9 mouse cellular contexts compared by ENCODE assay signal in genomic region chr2:116972614-116972985, GRCm38 (mm10).
DNase-seq lines count a peak whose midpoint lies in the region; ATAC-seq lines count a peak whose summit lies in the region.
"Had no signal": no experiment of that assay in that cellular context is flagged by ENCODE, and none has a peak within 500 bp of the region (broad histone marks: within the 10 kb centered on the region; RNA-seq: fewer than 3 reads in every experiment).

No protein-coding gene starts in this region.

- peak overlapping the region; percentile 27 for H3K4me3 ChIP-seq in embryonic facial prominence, embryonic 13.5 days
- H3K4me3 ChIP-seq in hindbrain, embryonic 12.5 days: no peak overlapping the region
- H3K4me3 ChIP-seq: erythroblast, embryonic 14.5 days had no signal

- H3K4me2 ChIP-seq in embryonic facial prominence, embryonic 13.5 days: peak overlapping the region; percentile 54
- H3K4me2 ChIP-seq in hindbrain, embryonic 12.5 days (replicated peaks): peak overlapping the region; percentile 39

- DNase-seq in retina, postnatal 1 day: peak; percentile 64
- DNase-seq in retina, embryonic 14.5 days (ENCODE audit: low spot score): no peak
- peak; percentile 42 for DNase-seq in thymus, postnatal 14 days
- DNase-seq in cerebellum, postnatal 14 days: no peak
- no peak for DNase-seq in spleen, postnatal 14 days (ENCODE audit: low spot score in 2 of 2)

- 0 out of 2 replicates have a peak overlapping the region, but pooled peaks have one; percentile 33 for H3K9ac ChIP-seq in embryonic facial prominence, embryonic 13.5 days
- H3K9ac ChIP-seq in hindbrain, embryonic 12.5 days: no peak overlapping the region

- peak overlapping the region; percentile 88 for H3K27ac ChIP-seq in embryonic facial prominence, embryonic 13.5 days
- peak overlapping the region; percentile 67 for H3K27ac ChIP-seq in hindbrain, embryonic 12.5 days

- H3K27me3 ChIP-seq in embryonic facial prominence, embryonic 13.5 days: 0 out of 2 replicates have a peak, but pooled peaks cover 6% of the 10 kb centered on the region
- peaks cover 9% of the 10 kb centered on the region for H3K27me3 ChIP-seq in hindbrain, embryonic 12.5 days

- WGBS in embryonic facial prominence, embryonic 13.5 days: under 1% methylated on average over 6 of the region's 6 CpGs
- WGBS in hindbrain, embryonic 12.5 days: 2% methylated on average over 6 of the region's 6 CpGs

- no peaks in the 10 kb centered on the region for H3K36me3 ChIP-seq in embryonic facial prominence, embryonic 13.5 days
- H3K36me3 ChIP-seq in hindbrain, embryonic 12.5 days: no peaks in the 10 kb centered on the region

- no peaks in the 10 kb centered on the region for H3K9me3 ChIP-seq in embryonic facial prominence, embryonic 13.5 days
- no peaks in the 10 kb centered on the region for H3K9me3 ChIP-seq in hindbrain, embryonic 12.5 days (replicated peaks)

- peaks cover 48% of the 10 kb centered on the region for H3K4me1 ChIP-seq in embryonic facial prominence, embryonic 13.5 days
- peaks cover 52% of the 10 kb centered on the region for H3K4me1 ChIP-seq in hindbrain, embryonic 12.5 days

- ATAC-seq in embryonic facial prominence, embryonic 13.5 days (ENCODE audit: insufficient number of reproducible peaks, insufficient read depth, low FRiP score, low TSS enrichment, low read depth): peak; percentile 58; the same call in 1 of the 2 replicates
- no peak for ATAC-seq in hindbrain, embryonic 12.5 days (ENCODE audit: low FRiP score)
- peak; percentile 19; the same call in 1 of the 2 replicates for ATAC-seq in megakaryocyte, adult 5-6 weeks (ENCODE audit: poor library complexity, severe bottlenecking)

Comparison
In these comparisons a context has a peak if more than half of its experiments do, and no peak if none do; other contexts are left out.
1. DNase-seq: peak in retina, postnatal 1 day (single experiment) and thymus, postnatal 14 days (single experiment); none in retina, embryonic 14.5 days (single experiment), cerebellum, postnatal 14 days (0 of 2) and spleen, postnatal 14 days (0 of 2).